Mouse (Mus musculus) embryonic facial prominence, embryonic 13.5 days (tissue): ENCODE measurements at regions not wholly inside any gene's neighbourhood (a gene's known extent, or its start where the extent isn't known, plus 50 kb on each side); places are given as distances from the start of the nearest gene placed in this dataset.

ENCODE experiments used
- ATAC-seq: fragments of 200-750 bp; cut with Nextera tagmentation; 2 replicates; pipeline ENCODE4 v1.8.0; 2017; ENCODE audit warnings: low read depth; ENCODE audit not compliant: insufficient number of reproducible peaks, insufficient read depth, low FRiP score, low TSS enrichment
- H3K27ac ChIP-seq: fragments of 300-500 bp; sonication (generic); 2 replicates; pipeline ENCODE4 v1.5.1; 2015; ENCODE audit warnings: moderate library complexity, mild to moderate bottlenecking, inconsistent platforms
- H3K27me3 ChIP-seq: fragments of 300-500 bp; sonication (generic); 2 replicates; pipeline ENCODE4 v1.6.1; 2015; ENCODE audit warnings: mild to moderate bottlenecking, inconsistent platforms
- H3K36me3 ChIP-seq: fragments of 300-500 bp; sonication (generic); 2 replicates; pipeline ENCODE4 v1.6.1; 2015; ENCODE audit warnings: mild to moderate bottlenecking, inconsistent platforms
- H3K4me1 ChIP-seq: fragments of 300-500 bp; sonication (generic); 2 replicates; pipeline ENCODE4 v1.6.1; 2015; ENCODE audit warnings: inconsistent platforms
- H3K4me2 ChIP-seq: fragments of 300-500 bp; sonication (generic); 2 replicates; pipeline ENCODE4 v1.6.1; 2015; ENCODE audit warnings: moderate library complexity, mild to moderate bottlenecking, inconsistent platforms
- H3K4me3 ChIP-seq: fragments of 300-500 bp; sonication (generic); 2 replicates; pipeline ENCODE4 v1.5.1; 2015; ENCODE audit warnings: mild to moderate bottlenecking, inconsistent platforms
- H3K9ac ChIP-seq: fragments of 300-500 bp; sonication (generic); 2 replicates; pipeline ENCODE4 v1.6.1; 2015; ENCODE audit warnings: mild to moderate bottlenecking, inconsistent platforms
- H3K9me3 ChIP-seq: fragments of 300-500 bp; sonication (generic); 2 replicates; pipeline ENCODE4 v1.6.1; 2016; ENCODE audit warnings: inconsistent platforms
- WGBS: fragments of 180-500 bp; shearing (Covaris S2); methylation state at CpG from one replicate; pipeline ENCODE4 v1.1.7; 2015; ENCODE audit warnings: mixed read lengths; 5-methylcytosine and 5-hydroxymethylcytosine counted together

DNA sequence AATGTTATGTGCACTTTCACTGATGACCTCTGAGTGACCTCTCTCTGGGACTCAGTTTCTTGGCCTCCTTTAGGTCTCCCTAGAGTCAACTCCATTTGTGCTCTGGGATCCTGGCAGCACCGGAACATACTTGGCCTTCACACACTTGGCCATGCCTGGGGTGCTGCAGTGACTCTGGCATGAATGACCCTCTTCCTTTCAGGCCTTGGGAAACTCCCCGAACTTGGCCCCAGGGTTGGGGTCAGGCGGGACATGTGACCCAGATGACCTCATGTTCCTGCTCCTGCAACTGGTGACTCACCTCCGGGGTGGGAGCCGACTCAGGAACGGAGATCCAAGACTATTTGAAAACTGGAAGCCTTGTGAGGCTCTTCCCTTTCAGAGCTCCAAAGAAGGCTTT lies 159.2 kb downstream of the Cyp26b1 start:
- Histone ChIP-seq H3K36me3 (no peaks in the 10 kb centered on the region), H3K9ac (no peak overlapping the region), H3K9me3 (no peaks in the 10 kb centered on the region), H3K4me2 (no peak overlapping the region), H3K27ac (no peak overlapping the region), H3K27me3 (no peaks in the 10 kb centered on the region; the same call in 1 of the 2 replicates), H3K4me1 (peaks cover 27% of the 10 kb centered on the region), H3K4me3 (no peak overlapping the region)
- no peak for ATAC-seq
- WGBS: 77% methylated on average over 6 of the region's 6 CpGs

DNA sequence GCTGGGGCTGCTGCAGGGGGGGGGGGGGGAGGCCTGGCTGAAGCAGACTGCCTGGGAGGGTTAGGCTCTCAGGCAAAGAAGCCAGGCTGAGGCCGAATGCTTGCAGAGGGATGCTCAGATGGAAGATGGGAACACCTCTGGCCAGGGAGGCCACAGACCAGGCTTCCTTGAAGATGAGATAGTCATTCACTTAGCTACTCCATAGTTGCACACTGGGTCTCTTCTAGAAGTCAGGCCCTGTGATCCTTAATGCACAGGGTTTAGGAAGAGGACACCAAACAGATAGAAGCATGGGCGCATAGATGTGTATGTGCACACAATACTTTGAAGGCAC lies 162.1 kb downstream of the Cyp26b1 start:
- Histone ChIP-seq H3K27me3 (no peaks in the 10 kb centered on the region; the same call in 1 of the 2 replicates), H3K4me1 (peaks cover 52% of the 10 kb centered on the region), H3K4me3 (no peak overlapping the region), H3K27ac (peak overlapping the region; percentile 91), H3K4me2 (peak overlapping the region; percentile 43), H3K9ac (0 out of 2 replicates have a peak overlapping the region, but pooled peaks have one; percentile 40), H3K36me3 (no peaks in the 10 kb centered on the region), H3K9me3 (no peaks in the 10 kb centered on the region)
- 57% methylated on average over 2 of the region's 2 CpGs for WGBS
- ATAC-seq: no peak

GRCm38 (mm10) chr6:84430925-84431621 lies 162.6 kb downstream of the Cyp26b1 start:
- peak overlapping the region; percentile 40; the same call in 1 of the 2 replicates for H3K9ac ChIP-seq

DNA sequence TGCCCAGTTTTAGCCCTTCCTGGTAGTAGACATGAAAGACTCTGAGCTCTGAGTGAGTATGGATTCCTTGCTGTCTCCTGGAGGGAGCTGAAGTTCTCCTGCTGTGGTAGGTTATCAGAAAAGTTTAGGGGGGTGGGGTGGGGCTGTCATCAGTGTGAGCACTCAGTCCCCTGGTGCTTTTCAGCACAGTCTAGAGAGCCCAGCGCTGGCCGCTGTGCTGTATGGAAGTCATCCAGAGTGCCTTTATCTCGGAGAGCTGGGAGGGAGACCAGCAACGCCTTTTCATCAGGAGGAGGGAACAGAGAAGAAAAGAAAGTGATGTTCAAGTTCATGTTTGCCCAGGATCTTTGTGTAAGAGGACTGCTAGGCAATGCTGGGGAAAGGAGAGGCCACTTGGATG lies 163.6 kb downstream of the Cyp26b1 start:
- Histone ChIP-seq H3K9ac (no peak overlapping the region), H3K27me3 (no peaks in the 10 kb centered on the region; the same call in 1 of the 2 replicates), H3K4me3 (no peak overlapping the region), H3K4me2 (no peak overlapping the region), H3K36me3 (no peaks in the 10 kb centered on the region), H3K4me1 (peaks cover 61% of the 10 kb centered on the region), H3K27ac (peak overlapping the region; percentile 91), H3K9me3 (no peaks in the 10 kb centered on the region)
- WGBS: 67% methylated on average over 4 of the region's 4 CpGs
- no peak for ATAC-seq

More at GRCm38 (mm10) chr6:84430925-84431621, 162.6 kb downstream of the Cyp26b1 start:
- peaks cover 57% of the 10 kb centered on the region for H3K4me1 ChIP-seq
- H3K27me3 ChIP-seq: no peaks in the 10 kb centered on the region; the same call in 1 of the 2 replicates
- WGBS: 19% methylated on average over 12 of the region's 12 CpGs
- peak; percentile 67 for ATAC-seq
- no peaks in the 10 kb centered on the region for H3K36me3 ChIP-seq
- H3K4me3 ChIP-seq: no peak overlapping the region
- peak overlapping the region; percentile 91 for H3K27ac ChIP-seq
- H3K9me3 ChIP-seq: no peaks in the 10 kb centered on the region
- peak overlapping the region; percentile 43 for H3K4me2 ChIP-seq

DNA sequence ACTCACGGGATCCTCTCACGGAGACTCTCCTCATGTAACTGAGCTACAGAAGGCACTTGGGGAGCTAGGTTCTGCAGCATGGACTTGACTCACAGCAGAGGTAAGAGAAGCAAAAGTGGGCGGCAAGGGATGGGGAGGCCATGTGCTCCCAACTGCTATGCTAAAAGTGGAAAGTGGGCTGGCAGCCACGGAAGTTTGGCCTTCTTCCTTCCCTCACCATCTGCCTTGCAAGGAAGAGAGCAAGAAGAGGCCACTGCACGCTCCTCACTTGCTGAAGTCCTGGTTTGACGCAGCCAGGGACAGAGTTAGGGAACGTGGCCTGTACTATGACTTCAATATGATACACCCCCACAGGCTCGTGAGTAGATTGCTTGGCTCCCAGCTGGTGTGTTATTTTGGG lies 164.5 kb downstream of the Cyp26b1 start:
- Histone ChIP-seq H3K9me3 (no peaks in the 10 kb centered on the region), H3K27me3 (no peaks in the 10 kb centered on the region; the same call in 1 of the 2 replicates), H3K4me2 (no peak overlapping the region), H3K27ac (peak overlapping the region; percentile 39; the same call in 1 of the 2 replicates), H3K4me3 (no peak overlapping the region), H3K9ac (no peak overlapping the region), H3K4me1 (peaks cover 61% of the 10 kb centered on the region), H3K36me3 (no peaks in the 10 kb centered on the region)
- ATAC-seq: no peak
- 80% methylated on average over 8 of the region's 8 CpGs for WGBS

DNA sequence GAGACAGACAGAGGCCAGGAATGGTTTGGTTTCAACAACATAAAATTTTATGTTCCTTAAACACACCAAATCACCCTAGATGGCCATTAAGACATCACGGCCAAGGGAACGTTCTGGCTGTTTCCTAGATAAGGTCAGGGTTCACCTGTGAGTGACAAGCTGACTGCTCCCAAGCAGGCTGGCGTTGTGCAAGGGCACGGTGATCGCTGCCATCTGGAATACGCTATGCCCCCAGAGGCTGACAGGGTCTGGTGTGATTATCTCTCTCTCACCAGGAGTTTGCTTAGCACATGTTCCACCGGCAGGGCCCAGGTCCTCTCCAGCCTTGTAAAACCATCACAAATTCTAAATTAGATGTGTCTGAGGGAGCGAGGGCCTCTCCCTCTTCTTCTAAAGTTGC lies 167.0 kb downstream of the Cyp26b1 start:
- peaks cover 64% of the 10 kb centered on the region for H3K4me1 ChIP-seq
- no peaks in the 10 kb centered on the region for H3K9me3 ChIP-seq
- H3K36me3 ChIP-seq: no peaks in the 10 kb centered on the region
- H3K27ac ChIP-seq: no peak overlapping the region
- no peak for ATAC-seq
- 53% methylated on average over 8 of the region's 8 CpGs for WGBS
- no peak overlapping the region for H3K9ac ChIP-seq
- no peaks in the 10 kb centered on the region; the same call in 1 of the 2 replicates for H3K27me3 ChIP-seq
- H3K4me2 ChIP-seq: no peak overlapping the region
- H3K4me3 ChIP-seq: no peak overlapping the region

- Histone ChIP-seq H3K27ac (no peak overlapping the region), H3K4me1 (peaks cover 56% of the 10 kb centered on the region), H3K9me3 (no peaks in the 10 kb centered on the region), H3K4me3 (no peak overlapping the region), H3K9ac (no peak overlapping the region), H3K36me3 (no peaks in the 10 kb centered on the region), H3K4me2 (no peak overlapping the region), H3K27me3 (no peaks in the 10 kb centered on the region; the same call in 1 of the 2 replicates)
- whole genome bisulfite sequencing: 35% methylated on average over 4 of the region's 4 CpGs
- ATAC-seq: no peak
These were observed 167.9 kb downstream of the Cyp26b1 start for GRCm38 (mm10) chr6:84425823-84426222.

GRCm38 (mm10) chr6:84422946-84423345 lies 170.8 kb downstream of the Cyp26b1 start:
- no peaks in the 10 kb centered on the region for H3K9me3 ChIP-seq
- 51% methylated on average over 3 of the region's 3 CpGs for WGBS
- no peaks in the 10 kb centered on the region for H3K36me3 ChIP-seq
- no peak overlapping the region for H3K4me2 ChIP-seq
- H3K9ac ChIP-seq: 0 out of 2 replicates have a peak overlapping the region, but pooled peaks have one; percentile 36
- no peak overlapping the region for H3K4me3 ChIP-seq
- H3K4me1 ChIP-seq: peaks cover 36% of the 10 kb centered on the region
- no peak for ATAC-seq
- no peaks in the 10 kb centered on the region for H3K27me3 ChIP-seq
- no peak overlapping the region for H3K27ac ChIP-seq

DNA sequence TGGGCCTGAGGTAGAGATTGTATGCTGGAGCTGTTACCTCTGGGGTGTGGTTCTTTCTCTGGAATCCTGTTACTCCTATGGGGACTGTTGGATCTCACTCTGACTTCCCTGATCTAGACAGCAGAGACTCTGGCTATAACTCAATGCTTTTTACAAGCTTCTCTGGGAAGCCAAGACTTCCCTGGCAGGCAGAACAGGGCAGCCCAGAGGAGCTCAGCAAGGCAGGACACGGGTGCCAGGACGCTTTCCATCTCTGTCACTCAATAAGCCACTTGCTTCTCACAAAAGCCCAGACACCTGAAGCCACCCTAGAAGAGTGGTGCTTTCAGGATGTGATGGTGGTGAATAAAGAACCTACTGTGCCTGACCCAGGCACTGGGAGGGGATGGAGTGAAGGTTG lies 174.0 kb downstream of the Cyp26b1 start:
- Histone ChIP-seq H3K4me3 (no peak overlapping the region), H3K9ac (no peak overlapping the region), H3K9me3 (no peaks in the 10 kb centered on the region), H3K4me2 (no peak overlapping the region), H3K27ac (no peak overlapping the region), H3K36me3 (no peaks in the 10 kb centered on the region), H3K4me1 (peaks cover 28% of the 10 kb centered on the region), H3K27me3 (no peaks in the 10 kb centered on the region)
- WGBS: 81% methylated on average over 2 of the region's 2 CpGs
- ATAC-seq: no peak

DNA sequence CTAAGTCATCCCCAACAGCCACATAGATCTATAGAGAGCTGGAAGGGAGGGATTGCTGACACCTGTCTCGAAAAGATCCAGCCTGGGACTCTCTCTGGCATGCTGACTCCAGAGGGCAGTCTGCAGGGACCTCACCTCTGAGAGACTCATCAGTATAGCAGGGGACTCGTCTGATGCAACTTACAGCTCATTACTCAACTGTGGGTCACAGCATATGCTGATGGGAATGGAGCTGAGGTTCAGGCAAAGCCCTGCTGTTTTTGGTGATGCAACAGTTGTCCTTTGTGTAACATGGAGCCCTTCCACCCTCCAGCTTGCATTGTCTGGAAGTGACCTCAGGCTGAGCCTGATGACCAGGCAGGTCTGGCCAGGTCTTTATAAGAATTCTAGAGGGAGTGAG lies 174.4 kb downstream of the Cyp26b1 start:
- no peak overlapping the region for H3K9ac ChIP-seq
- no peaks in the 10 kb centered on the region for H3K27me3 ChIP-seq
- no peaks in the 10 kb centered on the region for H3K36me3 ChIP-seq
- no peak overlapping the region for H3K4me2 ChIP-seq
- H3K4me1 ChIP-seq: peaks cover 32% of the 10 kb centered on the region
- 67% methylated on average over 2 of the region's 2 CpGs for WGBS
- H3K9me3 ChIP-seq: no peaks in the 10 kb centered on the region
- no peak for ATAC-seq
- no peak overlapping the region for H3K27ac ChIP-seq
- H3K4me3 ChIP-seq: no peak overlapping the region

DNA sequence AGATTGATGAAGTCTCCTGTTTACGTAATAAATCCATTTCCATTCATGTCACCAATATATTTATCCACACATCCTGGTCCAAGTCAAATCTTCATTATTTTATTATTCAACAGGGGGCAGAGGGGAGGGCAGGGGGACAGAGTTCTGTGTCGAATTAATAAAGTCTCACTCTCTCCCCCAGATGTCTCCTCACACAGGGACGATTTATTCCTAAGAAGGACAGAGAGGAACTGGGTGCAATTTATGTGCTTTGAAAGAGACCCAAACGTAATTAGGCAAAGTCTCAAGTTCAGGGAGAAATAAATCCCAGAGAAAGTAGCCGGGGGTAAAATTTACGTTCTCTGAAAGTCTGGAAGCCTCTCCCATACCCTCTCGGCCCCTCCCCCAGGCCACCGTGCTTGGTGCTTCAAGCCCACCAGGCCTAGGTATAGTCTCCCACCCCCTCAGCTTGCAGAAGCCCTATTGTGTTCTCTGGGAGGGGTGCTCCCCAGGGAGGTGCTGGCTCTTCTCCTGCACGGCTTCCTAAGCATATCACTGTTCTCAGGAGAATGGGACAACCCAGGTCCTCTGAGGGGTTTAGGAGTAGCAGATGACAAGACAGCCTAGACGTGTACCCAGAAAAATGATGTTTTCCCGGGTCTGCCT lies 176.6 kb downstream of the Cyp26b1 start:
- H3K27ac ChIP-seq: peak overlapping the region; percentile 40
- WGBS: 25% methylated on average over 11 of the region's 11 CpGs
- no peak for ATAC-seq

DNA sequence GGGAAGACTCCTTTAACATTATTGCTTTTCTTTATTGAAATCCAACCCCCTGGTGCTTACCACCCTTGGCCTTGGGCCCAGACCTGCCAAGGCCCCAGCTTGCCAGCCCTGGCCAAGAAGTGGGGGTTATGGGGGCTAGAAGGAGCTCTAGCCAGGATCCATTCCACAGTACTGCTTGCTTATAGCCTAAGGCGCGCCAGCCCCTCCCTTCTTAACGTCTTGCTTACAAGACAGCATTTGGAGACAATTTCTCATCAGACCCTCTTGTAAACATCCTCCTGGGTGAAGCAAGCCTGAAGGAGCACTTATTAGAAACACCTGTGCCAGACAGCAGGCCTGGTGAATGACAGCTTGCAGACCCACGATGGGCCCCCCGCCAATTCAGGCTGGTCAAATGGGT lies 179.3 kb downstream of the Cyp26b1 start:
- no peak overlapping the region for H3K4me3 ChIP-seq
- H3K27ac ChIP-seq: peak overlapping the region; percentile 77
- H3K9me3 ChIP-seq: no peaks in the 10 kb centered on the region
- peak; percentile 84 for ATAC-seq
- no peaks in the 10 kb centered on the region for H3K36me3 ChIP-seq
- WGBS: 17% methylated on average over 5 of the region's 5 CpGs
- H3K4me2 ChIP-seq: no peak overlapping the region
- peaks cover 29% of the 10 kb centered on the region for H3K4me1 ChIP-seq
- H3K27me3 ChIP-seq: no peaks in the 10 kb centered on the region
- no peak overlapping the region for H3K9ac ChIP-seq

More for the DNA sequence above, 176.6 kb downstream of the Cyp26b1 start:
- Histone ChIP-seq H3K4me3 (no peak overlapping the region), H3K9me3 (no peaks in the 10 kb centered on the region), H3K4me1 (peaks cover 29% of the 10 kb centered on the region), H3K36me3 (no peaks in the 10 kb centered on the region), H3K9ac (no peak overlapping the region), H3K4me2 (no peak overlapping the region), H3K27me3 (no peaks in the 10 kb centered on the region)
